Mouse (Mus musculus) heart, adult 2 months (tissue): Measurements from ENCODE around the gene Kank1.

Experiments
- CTCF ChIP-seq: fragments of 200-600 bp; IDR thresholded peaks from 2 replicates; pipeline ENCODE4 v1.8.1; 2022; ENCODE audit warnings: antibody characterized with exemption, mild to moderate bottlenecking, moderate library complexity
- EP300 ChIP-seq: fragments of 200-500 bp; IDR thresholded peaks from 2 replicates; pipeline ENCODE4 v1.6.1; 2011; ENCODE audit warnings: low read depth, low read length, control low read depth; ENCODE audit not compliant: insufficient read depth
- POLR2A ChIP-seq: fragments of 200-500 bp; IDR thresholded peaks from 2 replicates; pipeline ENCODE4 v1.6.1; 2011; ENCODE audit warnings: mild to moderate bottlenecking, low read depth, low read length, control low read depth; ENCODE audit not compliant: insufficient read depth

- TF ChIP-seq POLR2A (no peak), CTCF (no peak), EP300 (no peak)
Measured at GRCm38 (mm10) chr19:25445842-25446241, 209.1 kb downstream of the Kank1 start.
